Mouse (Mus musculus) stomach, embryonic 16.5 days (tissue): ENCODE data around the gene Defb47. TPM values are rescaled to one million over a fixed set of nuclear protein-coding genes. Genes with fewer than 3 reads are reported as not detected.

ENCODE experiments used
- ATAC-seq: fragments of 200-750 bp; cut with Nextera tagmentation; 2 replicates; pipeline ENCODE4 v1.8.0; 2017; ENCODE audit warnings: moderate number of reproducible peaks, moderate TSS enrichment; ENCODE audit not compliant: insufficient read depth, low FRiP score
- H3K27ac ChIP-seq: fragments of 300-500 bp; sonication (generic); 2 replicates; pipeline ENCODE4 v1.5.1; 2014; ENCODE audit warnings: low read length
- H3K27me3 ChIP-seq: fragments of 300-500 bp; sonication (generic); 2 replicates; pipeline ENCODE4 v1.6.1; 2014; ENCODE audit warnings: low read length, control low read depth, mixed read lengths; ENCODE audit not compliant: control insufficient read depth, insufficient read depth
- H3K36me3 ChIP-seq: fragments of 300-500 bp; sonication (generic); 2 replicates; pipeline ENCODE4 v1.6.1; 2014; ENCODE audit warnings: low read length; ENCODE audit not compliant: control insufficient read depth, insufficient read depth
- H3K4me1 ChIP-seq: fragments of 300-500 bp; sonication (generic); 2 replicates; pipeline ENCODE4 v1.6.1; 2014; ENCODE audit warnings: low read length, control low read depth, mixed read lengths; ENCODE audit not compliant: control insufficient read depth, insufficient read depth
- H3K4me2 ChIP-seq: fragments of 300-500 bp; sonication (generic); 2 replicates; pipeline ENCODE4 v1.6.1; 2014; ENCODE audit warnings: low read depth, low read length, mixed read lengths
- H3K4me3 ChIP-seq: fragments of 300-500 bp; sonication (generic); replicated peaks from 2 replicates; pipeline ENCODE4 v1.5.1; 2014; ENCODE audit warnings: mild to moderate bottlenecking, low read length
- H3K9ac ChIP-seq: fragments of 300-500 bp; sonication (generic); 2 replicates; pipeline ENCODE4 v1.6.1; 2014; ENCODE audit warnings: low read length
- H3K9me3 ChIP-seq: fragments of 300-500 bp; sonication (generic); replicated peaks from 2 replicates; pipeline ENCODE4 v1.6.1; 2016; ENCODE audit warnings: low read length, control low read depth; ENCODE audit not compliant: control insufficient read depth
- WGBS: fragments of 180-500 bp; shearing (Covaris S2); extraction: QIAGEN DNeasy Blood & Tissue Kit; methylation state at CpG from one replicate; pipeline ENCODE4 v1.1.7; 2014; 5-methylcytosine and 5-hydroxymethylcytosine counted together
- polyA plus RNA-seq: library from polyadenylated mRNA; unstranded; fragments of >200 nt; fragmentation: Nextera tagmentation; extraction: Ambion mirVana; gene quantifications from 2 replicates; pipeline ENCODE4 v1.2.1, GENCODE M21; 2015

The Defb47 gene
- polyA plus RNA-seq, 1 experiment from 2014 or later: not detected

DNA sequence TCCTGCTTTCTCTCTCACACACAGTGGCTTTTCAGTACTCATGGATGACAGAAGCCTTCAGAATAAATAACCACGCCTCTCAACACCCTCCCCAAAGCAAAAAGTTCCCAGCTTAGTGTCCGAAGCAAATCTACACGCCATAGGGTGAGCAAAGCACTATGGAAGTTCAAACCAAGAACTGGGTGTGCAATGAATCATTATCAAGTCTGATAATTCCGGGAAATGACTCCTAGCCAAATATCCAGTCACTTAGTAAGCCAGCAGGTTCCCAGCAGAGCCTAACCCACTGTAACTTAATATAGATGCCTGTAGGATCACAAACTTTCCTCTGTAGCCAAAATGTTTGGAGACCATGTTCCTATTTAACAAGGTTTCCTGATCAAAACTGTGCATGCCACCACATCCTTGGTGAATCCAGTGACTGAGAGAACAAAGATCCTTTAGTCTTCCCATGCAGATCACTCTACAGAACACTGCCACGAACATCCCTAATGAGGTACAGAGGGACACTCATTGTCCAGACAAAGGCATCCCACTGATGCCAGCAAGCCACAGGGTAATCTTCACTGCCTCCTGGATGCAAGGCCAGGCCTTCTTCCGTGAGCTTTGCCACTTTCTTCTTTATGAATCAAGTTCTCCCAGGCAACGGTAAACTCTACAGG lies 5.9 kb upstream of the Defb47 start:
- no peak overlapping the region for H3K4me3 ChIP-seq
- no peaks in the 10 kb centered on the region for H3K9me3 ChIP-seq
- no peak for ATAC-seq
- no peaks in the 10 kb centered on the region for H3K27me3 ChIP-seq
- no peak overlapping the region for H3K27ac ChIP-seq
- H3K9ac ChIP-seq: no peak overlapping the region
- WGBS: 71% methylated on average over 7 of the region's 7 CpGs
- H3K36me3 ChIP-seq: no peaks in the 10 kb centered on the region
- no peak overlapping the region for H3K4me2 ChIP-seq
- H3K4me1 ChIP-seq: no peaks in the 10 kb centered on the region

DNA sequence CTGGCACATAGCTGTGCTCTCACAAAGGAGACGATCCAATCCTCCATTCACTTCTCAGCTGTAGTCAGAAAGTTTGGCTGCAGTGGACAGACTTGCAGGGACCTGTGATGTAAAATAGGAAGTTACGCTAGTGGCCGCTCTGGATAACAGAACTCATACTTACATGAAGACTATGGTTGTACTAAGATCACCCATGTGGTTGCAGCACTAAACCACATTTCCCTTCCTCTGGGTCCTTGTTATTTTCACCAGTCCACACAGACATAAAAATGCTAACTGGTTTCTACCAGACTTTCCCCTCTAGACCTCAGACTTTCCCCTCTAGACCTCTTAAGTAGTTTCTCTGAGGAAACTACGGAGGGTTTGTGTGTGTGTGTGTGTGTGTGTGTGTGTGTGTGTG lies 1.1 kb downstream of the Defb47 start:
- Histone ChIP-seq H3K4me3 (no peak overlapping the region), H3K9ac (no peak overlapping the region), H3K27ac (no peak overlapping the region), H3K36me3 (no peaks in the 10 kb centered on the region), H3K9me3 (no peaks in the 10 kb centered on the region), H3K4me2 (no peak overlapping the region), H3K4me1 (no peaks in the 10 kb centered on the region), H3K27me3 (no peaks in the 10 kb centered on the region)
- 82% methylated on average over 4 of the region's 4 CpGs for WGBS
- no peak for ATAC-seq

- Histone ChIP-seq H3K4me1 (no peaks in the 10 kb centered on the region), H3K27ac (no peak overlapping the region), H3K4me2 (no peak overlapping the region), H3K4me3 (no peak overlapping the region), H3K36me3 (no peaks in the 10 kb centered on the region), H3K9me3 (no peaks in the 10 kb centered on the region), H3K27me3 (no peaks in the 10 kb centered on the region), H3K9ac (no peak overlapping the region)
- no peak for ATAC-seq
- whole genome bisulfite sequencing: 65% methylated on average over 2 of the region's 2 CpGs
Measured at GRCm38 (mm10) chr14:63002588-63002987, 4.7 kb downstream of the Defb47 start.

DNA sequence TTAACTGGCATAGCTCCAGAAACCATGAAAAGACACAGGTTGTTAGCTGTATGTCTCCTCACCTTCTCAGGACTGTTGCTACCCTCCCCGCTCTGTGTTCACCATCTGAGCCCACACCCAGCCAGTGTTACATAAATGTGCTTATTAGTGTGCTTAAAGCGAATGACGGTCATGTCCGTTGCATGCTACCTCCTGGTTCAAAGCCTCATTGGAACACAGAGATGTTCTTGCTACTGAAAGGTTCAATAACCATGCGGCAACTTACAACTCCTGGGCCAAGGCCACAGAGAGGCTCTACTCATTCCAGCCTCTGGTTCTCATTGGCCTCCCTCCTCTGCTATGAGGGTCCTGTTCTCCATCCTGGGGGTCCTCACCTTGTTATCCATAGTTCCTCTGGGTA lies 13.6 kb downstream of the Defb47 start, which contains the start of gene Defb43:
TSS of gene Defb43 (plus strand) at position 301 of the 400 bp plus-strand sequence.
- no peaks in the 10 kb centered on the region for H3K4me1 ChIP-seq
- no peaks in the 10 kb centered on the region for H3K36me3 ChIP-seq
- no peak within 1 kb of the TSS for H3K4me3 ChIP-seq
- ATAC-seq: no peak
- H3K9ac ChIP-seq: no peak within 1 kb of the TSS
- no peak within 1 kb of the TSS for H3K27ac ChIP-seq
- WGBS: 94% methylated on average over 5 of the region's 5 CpGs
- H3K9me3 ChIP-seq: no peaks in the 10 kb centered on the region
- no peaks in the 10 kb centered on the region for H3K27me3 ChIP-seq
- H3K4me2 ChIP-seq: no peak within 1 kb of the TSS

- Histone ChIP-seq H3K4me3 (no peak overlapping the region), H3K27me3 (no peaks in the 10 kb centered on the region), H3K27ac (no peak overlapping the region), H3K36me3 (no peaks in the 10 kb centered on the region), H3K9ac (no peak overlapping the region), H3K4me1 (no peaks in the 10 kb centered on the region), H3K9me3 (no peaks in the 10 kb centered on the region), H3K4me2 (no peak overlapping the region)
- WGBS: 71% methylated on average over 4 of the region's 4 CpGs
- no peak for ATAC-seq
Measured at GRCm38 (mm10) chr14:63013082-63013481, 15.2 kb downstream of the Defb47 start.

GRCm38 (mm10) chr14:63014667-63015066 lies 16.8 kb downstream of the Defb47 start:
- Histone ChIP-seq H3K4me1 (no peaks in the 10 kb centered on the region), H3K36me3 (no peaks in the 10 kb centered on the region), H3K4me3 (no peak overlapping the region), H3K9ac (no peak overlapping the region), H3K9me3 (no peaks in the 10 kb centered on the region), H3K27ac (no peak overlapping the region), H3K4me2 (no peak overlapping the region), H3K27me3 (no peaks in the 10 kb centered on the region)
- ATAC-seq: no peak
- WGBS: 82% methylated on average over 4 of the region's 4 CpGs

GRCm38 (mm10) chr14:63020524-63021156 lies 22.8 kb downstream of the Defb47 start:
- Histone ChIP-seq H3K27ac (no peak overlapping the region), H3K27me3 (no peaks in the 10 kb centered on the region), H3K4me2 (no peak overlapping the region), H3K9ac (no peak overlapping the region), H3K9me3 (no peaks in the 10 kb centered on the region), H3K4me1 (no peaks in the 10 kb centered on the region), H3K4me3 (no peak overlapping the region), H3K36me3 (no peaks in the 10 kb centered on the region)
- ATAC-seq: no peak
- WGBS: 49% methylated on average over 6 of the region's 6 CpGs

DNA sequence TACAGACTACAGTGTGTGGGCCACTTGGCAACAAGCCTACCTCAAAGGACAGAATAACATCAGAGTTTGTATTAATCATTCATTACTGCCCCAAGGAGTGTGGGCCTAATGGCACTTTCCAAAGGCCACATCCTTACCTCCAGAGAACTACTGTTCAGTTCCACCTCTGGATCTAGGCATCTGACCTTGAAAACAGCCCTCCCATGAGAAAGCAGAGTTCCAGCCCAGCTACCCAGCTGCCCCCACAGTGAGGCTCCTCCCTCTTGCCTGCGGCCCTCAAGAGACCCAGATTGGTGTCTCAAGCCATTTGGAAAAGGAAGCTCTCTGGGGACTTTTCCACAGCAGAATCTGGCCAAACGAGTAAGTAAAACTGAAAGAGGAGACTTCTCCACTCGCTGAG lies 48.8 kb downstream of the Defb47 start, which contains the start of gene Defb42:
TSS of gene Defb42 (plus strand) at position 301 of the 400 bp plus-strand sequence.
- no peaks in the 10 kb centered on the region for H3K36me3 ChIP-seq
- no peaks in the 10 kb centered on the region for H3K9me3 ChIP-seq
- WGBS: 72% methylated on average over 3 of the region's 3 CpGs
- H3K27ac ChIP-seq: no peak within 1 kb of the TSS
- H3K9ac ChIP-seq: no peak within 1 kb of the TSS
- H3K27me3 ChIP-seq: no peaks in the 10 kb centered on the region
- no peak within 1 kb of the TSS for H3K4me2 ChIP-seq
- ATAC-seq: no peak
- no peak within 1 kb of the TSS for H3K4me3 ChIP-seq
- no peaks in the 10 kb centered on the region for H3K4me1 ChIP-seq

- Histone ChIP-seq H3K4me1 (no peaks in the 10 kb centered on the region), H3K4me2 (no peak within 1 kb of the TSS), H3K27me3 (no peaks in the 10 kb centered on the region), H3K9ac (no peak within 1 kb of the TSS), H3K4me3 (no peak within 1 kb of the TSS), H3K9me3 (no peaks in the 10 kb centered on the region), H3K36me3 (no peaks in the 10 kb centered on the region), H3K27ac (no peak within 1 kb of the TSS)
- WGBS: 73% methylated on average over 11 of the region's 14 CpGs
- no peak for ATAC-seq
Measured at GRCm38 (mm10) chr14:63049910-63050370, 52.1 kb downstream of the Defb47 start, which contains the start of gene Defb30. TSS of gene Defb30 (minus strand) at chr14:63049960.
